Mouse (Mus musculus): Measurements from ENCODE around the gene Xirp1.

DNA sequence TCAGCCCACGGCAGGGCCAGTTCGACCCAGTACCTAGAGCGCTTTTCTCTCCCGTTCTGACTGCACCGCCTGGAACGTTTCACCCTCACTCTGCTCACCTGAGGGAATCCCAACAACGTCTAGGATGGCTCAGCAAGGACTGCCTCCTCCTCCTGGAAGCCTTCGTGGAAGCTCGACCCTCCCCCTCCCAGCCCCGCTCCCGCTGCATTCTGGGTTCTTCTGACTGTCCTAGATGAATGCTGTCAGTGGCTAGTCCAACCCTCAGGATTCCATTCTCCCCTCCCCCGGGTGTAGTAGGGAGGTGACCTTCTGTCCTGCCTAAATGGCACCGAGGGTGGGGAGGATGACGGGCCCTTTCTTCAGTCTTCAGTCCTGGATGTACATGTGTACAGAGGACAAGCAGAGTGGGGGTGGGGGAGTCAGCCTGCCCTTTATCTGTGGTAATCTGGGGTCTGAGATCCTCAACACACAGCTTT lies 38.8 kb downstream of the Xirp1 start, which contains the start of gene Csrnp1:
- TF ChIP-seq CTCF (IDR thresholded peaks at IDR 0.05; ENCODE audit: low read depth, low read length) (no peak), POLR2A (IDR thresholded peaks at IDR 0.05; ENCODE audit: borderline replicate concordance, low read depth, low read length) (no peak)

Measured in bone marrow macrophage, adult 2 months (primary cell).